Mouse (Mus musculus): ENCODE results near the gene Gm45785.

DNA sequence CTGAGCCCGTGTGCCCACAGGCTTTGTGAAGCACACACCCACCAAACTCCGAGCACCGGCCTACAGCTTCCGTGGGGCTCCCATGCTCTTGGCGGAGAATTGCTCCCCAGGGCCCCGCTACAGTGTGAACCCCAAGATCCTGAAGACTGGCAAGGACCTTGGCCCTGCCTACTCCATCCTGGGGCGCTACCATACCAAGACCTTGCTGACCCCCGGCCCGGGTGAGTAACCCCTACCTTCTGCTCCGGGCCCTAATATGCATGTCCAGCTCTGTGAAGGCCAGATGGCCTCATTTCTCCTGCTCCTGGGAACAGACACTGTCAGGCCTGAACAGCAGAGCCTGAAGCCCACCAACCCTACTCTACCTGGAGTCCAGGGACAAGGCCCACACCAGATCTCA is 7.5 kb downstream of the Gm45785 start:
- TF ChIP-seq GATA1 (IDR thresholded peaks at IDR 0.05; ENCODE audit: borderline replicate concordance, low read length): no peak
- no peak for TF ChIP-seq FLI1 (IDR thresholded peaks at IDR 0.05; ENCODE audit: low read length)
